Mouse (Mus musculus) neural tube, embryonic 14.5 days (tissue): ENCODE results near the gene Fbxw10. TPM values are rescaled to one million over a fixed set of nuclear protein-coding genes. Genes with fewer than 3 reads are reported as not detected.

Experiments
- ATAC-seq: fragments of 200-750 bp; cut with Nextera tagmentation; 2 replicates; pipeline ENCODE4 v1.8.0; 2017; ENCODE audit warnings: low read depth, mild to moderate bottlenecking, moderate TSS enrichment, moderate library complexity
- H3K27ac ChIP-seq: fragments of 300-500 bp; sonication (generic); 2 replicates; pipeline ENCODE4 v1.5.1; 2014; ENCODE audit warnings: low read depth, mild to moderate bottlenecking, control low read depth, low read length, moderate library complexity, mixed read lengths
- H3K27me3 ChIP-seq: fragments of 300-500 bp; sonication (generic); 2 replicates; pipeline ENCODE4 v1.6.1; 2014; ENCODE audit warnings: low read length; ENCODE audit not compliant: control insufficient read depth, insufficient read depth
- H3K36me3 ChIP-seq: fragments of 300-500 bp; sonication (generic); 2 replicates; pipeline ENCODE4 v1.6.1; 2014; ENCODE audit warnings: low read length, mixed read lengths; ENCODE audit not compliant: control insufficient read depth, insufficient read depth
- H3K4me1 ChIP-seq: fragments of 300-500 bp; sonication (generic); 2 replicates; pipeline ENCODE4 v1.6.1; 2014; ENCODE audit warnings: low read length; ENCODE audit not compliant: control insufficient read depth, insufficient read depth
- H3K4me2 ChIP-seq: fragments of 300-500 bp; sonication (generic); 2 replicates; pipeline ENCODE4 v1.6.1; 2014; ENCODE audit warnings: mild to moderate bottlenecking, low read depth, low read length, control low read depth
- H3K4me3 ChIP-seq: fragments of 300-500 bp; sonication (generic); 2 replicates; pipeline ENCODE4 v1.5.1; 2014; ENCODE audit warnings: low read depth, low read length, control low read depth, mixed read lengths
- H3K9ac ChIP-seq: fragments of 300-500 bp; sonication (generic); replicated peaks from 2 replicates; pipeline ENCODE4 v1.6.1; 2014; ENCODE audit warnings: low read depth, mild to moderate bottlenecking, control low read depth, low read length, mixed read lengths
- H3K9me3 ChIP-seq: fragments of 300-500 bp; sonication (generic); 2 replicates; pipeline ENCODE4 v1.6.1; 2016; ENCODE audit warnings: low read length; ENCODE audit not compliant: control insufficient read depth
- WGBS: fragments of 180-500 bp; shearing (Covaris S2); extraction: QIAGEN DNeasy Blood & Tissue Kit; methylation state at CpG from one replicate; pipeline ENCODE4 v1.1.7; 2014; 5-methylcytosine and 5-hydroxymethylcytosine counted together
- polyA plus RNA-seq: library from polyadenylated mRNA; unstranded; fragments of >200 nt; fragmentation: Nextera tagmentation; extraction: Ambion mirVana; gene quantifications from 2 replicates; pipeline ENCODE4 v1.2.1, GENCODE M21; 2014

Fbxw10 gene
- polyA plus RNA-seq, 1 experiment from 2014 or later: 0.16 TPM

DNA sequence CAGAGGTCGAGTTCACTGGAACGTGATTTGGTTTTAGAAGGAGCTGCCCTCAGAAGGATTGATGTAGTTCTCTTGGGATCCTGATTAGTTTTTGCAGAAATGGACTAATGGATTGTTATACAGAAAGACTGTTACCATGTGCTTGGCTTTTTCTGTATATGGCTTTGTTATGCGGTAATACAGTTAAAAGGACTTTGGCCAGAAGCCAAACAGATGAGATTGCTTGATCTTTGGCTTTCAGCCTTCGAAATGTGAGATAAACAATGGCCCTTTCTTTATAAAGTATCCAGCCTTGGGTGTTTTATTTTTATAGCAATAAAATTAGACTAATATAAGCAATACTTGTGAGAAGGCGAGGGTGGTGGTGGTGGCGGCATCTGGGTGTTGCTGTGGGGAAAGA lies 30.3 kb upstream of the Fbxw10 start:
- ATAC-seq: no peak
- Histone ChIP-seq H3K27me3 (no peaks in the 10 kb centered on the region), H3K4me2 (no peak overlapping the region), H3K4me1 (peaks cover 7% of the 10 kb centered on the region; the same call in 1 of the 2 replicates), H3K27ac (no peak overlapping the region), H3K36me3 (no peaks in the 10 kb centered on the region), H3K9ac (no peak overlapping the region), H3K9me3 (no peaks in the 10 kb centered on the region), H3K4me3 (no peak overlapping the region)
- WGBS: 59% methylated on average over 6 of the region's 6 CpGs

GRCm38 (mm10) chr11:62819059-62819686 lies 27.7 kb upstream of the Fbxw10 start:
- H3K27ac ChIP-seq: no peak overlapping the region
- 88% methylated on average over 8 of the region's 8 CpGs for WGBS
- no peaks in the 10 kb centered on the region for H3K36me3 ChIP-seq
- H3K27me3 ChIP-seq: no peaks in the 10 kb centered on the region
- no peak overlapping the region for H3K4me2 ChIP-seq
- H3K4me3 ChIP-seq: no peak overlapping the region
- no peak overlapping the region for H3K9ac ChIP-seq
- ATAC-seq: no peak
- H3K9me3 ChIP-seq: no peaks in the 10 kb centered on the region
- H3K4me1 ChIP-seq: peaks cover 7% of the 10 kb centered on the region; the same call in 1 of the 2 replicates

- Histone ChIP-seq H3K27ac (peak within 1 kb of the TSS; percentile 44; the same call in 1 of the 2 replicates), H3K4me3 (peak within 1 kb of the TSS; percentile 42), H3K4me2 (peak within 1 kb of the TSS; percentile 78), H3K36me3 (no peaks in the 10 kb centered on the region), H3K9me3 (no peaks in the 10 kb centered on the region), H3K27me3 (no peaks in the 10 kb centered on the region), H3K9ac (peak within 1 kb of the TSS; percentile 51), H3K4me1 (peaks cover 7% of the 10 kb centered on the region; the same call in 1 of the 2 replicates)
- ATAC-seq: peak; percentile 87
- WGBS: 5% methylated on average over 15 of the region's 15 CpGs
Observed at GRCm38 (mm10) chr11:62820059-62820541, 26.8 kb upstream of the Fbxw10 start, which contains the start of gene Trim16. Gene Trim16 (plus strand): TSS chr11:62820231.

- peak; percentile 47 for ATAC-seq
- 15% methylated on average over 16 of the region's 16 CpGs for WGBS
Observed at GRCm38 (mm10) chr11:62820661-62821437, 26.0 kb upstream of the Fbxw10 start.

DNA sequence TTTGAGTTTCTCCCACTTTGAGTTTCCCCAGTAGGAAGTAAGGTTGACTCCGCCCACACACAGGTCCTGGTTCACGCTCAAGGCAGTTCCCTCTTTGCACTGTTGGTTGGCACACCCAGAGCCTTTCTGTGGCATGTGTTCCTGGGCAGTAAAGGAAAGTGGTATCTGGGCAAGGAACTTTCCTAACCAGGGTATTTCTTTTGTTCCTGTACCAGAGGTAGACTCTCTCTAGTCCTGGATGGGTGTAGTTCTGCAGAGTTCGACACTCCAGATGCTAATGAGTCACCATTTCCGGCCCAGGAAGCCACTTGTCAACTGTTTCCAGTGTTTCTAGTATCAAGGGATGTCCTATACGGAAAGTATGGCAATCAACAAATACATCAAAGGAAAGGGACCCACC lies 25.0 kb upstream of the Fbxw10 start:
- no peak overlapping the region for H3K27ac ChIP-seq
- peaks cover 7% of the 10 kb centered on the region; the same call in 1 of the 2 replicates for H3K4me1 ChIP-seq
- no peaks in the 10 kb centered on the region for H3K9me3 ChIP-seq
- WGBS: 81% methylated on average over 5 of the region's 5 CpGs
- peak overlapping the region; percentile 33 for H3K4me2 ChIP-seq
- H3K36me3 ChIP-seq: no peaks in the 10 kb centered on the region
- H3K4me3 ChIP-seq: peak overlapping the region; percentile 2; the same call in 1 of the 2 replicates
- no peak for ATAC-seq
- H3K27me3 ChIP-seq: no peaks in the 10 kb centered on the region
- H3K9ac ChIP-seq: no peak overlapping the region

More at GRCm38 (mm10) chr11:62820661-62821437, 26.0 kb upstream of the Fbxw10 start:
- no peaks in the 10 kb centered on the region for H3K27me3 ChIP-seq
- peak overlapping the region; percentile 44; the same call in 1 of the 2 replicates for H3K27ac ChIP-seq
- H3K4me1 ChIP-seq: peaks cover 7% of the 10 kb centered on the region; the same call in 1 of the 2 replicates
- peak overlapping the region; percentile 51 for H3K9ac ChIP-seq
- peak overlapping the region; percentile 42 for H3K4me3 ChIP-seq
- H3K9me3 ChIP-seq: no peaks in the 10 kb centered on the region
- H3K36me3 ChIP-seq: no peaks in the 10 kb centered on the region
- H3K4me2 ChIP-seq: peak overlapping the region; percentile 78

GRCm38 (mm10) chr11:62824211-62824610 lies 22.7 kb upstream of the Fbxw10 start:
- Histone ChIP-seq H3K27ac (no peak overlapping the region), H3K9ac (no peak overlapping the region), H3K4me2 (no peak overlapping the region), H3K36me3 (no peaks in the 10 kb centered on the region), H3K27me3 (no peaks in the 10 kb centered on the region), H3K9me3 (no peaks in the 10 kb centered on the region), H3K4me3 (no peak overlapping the region), H3K4me1 (peaks cover 7% of the 10 kb centered on the region; the same call in 1 of the 2 replicates)
- no peak for ATAC-seq
- 78% methylated on average over 7 of the region's 7 CpGs for WGBS

GRCm38 (mm10) chr11:62825222-62826105 lies 21.4 kb upstream of the Fbxw10 start:
- Histone ChIP-seq H3K27ac (no peak overlapping the region), H3K4me1 (peaks cover 5% of the 10 kb centered on the region; the same call in 1 of the 2 replicates), H3K9ac (no peak overlapping the region), H3K4me3 (no peak overlapping the region), H3K27me3 (no peaks in the 10 kb centered on the region), H3K9me3 (no peaks in the 10 kb centered on the region), H3K36me3 (no peaks in the 10 kb centered on the region), H3K4me2 (no peak overlapping the region)
- ATAC-seq: no peak
- 88% methylated on average over 9 of the region's 9 CpGs for WGBS

GRCm38 (mm10) chr11:62826106-62826733 lies 20.6 kb upstream of the Fbxw10 start:
- ATAC-seq: no peak
- no peaks in the 10 kb centered on the region for H3K27me3 ChIP-seq
- H3K9me3 ChIP-seq: no peaks in the 10 kb centered on the region
- no peak overlapping the region for H3K27ac ChIP-seq
- no peak overlapping the region for H3K4me3 ChIP-seq
- H3K9ac ChIP-seq: no peak overlapping the region
- H3K36me3 ChIP-seq: no peaks in the 10 kb centered on the region
- H3K4me1 ChIP-seq: no peaks in the 10 kb centered on the region
- 56% methylated on average over 6 of the region's 6 CpGs for whole genome bisulfite sequencing
- H3K4me2 ChIP-seq: no peak overlapping the region
